Mouse (Mus musculus) hindbrain, embryonic 11.5 days (tissue): Measurements from ENCODE around the gene Tpbgl. TPM values are rescaled to one million over a fixed set of nuclear protein-coding genes. Genes with fewer than 3 reads are reported as not detected.
A peak's percentile ranks its signal among the peaks of the same experiment; 100 is the strongest.

Experiments used
- ATAC-seq: fragments of 200-750 bp; cut with Nextera tagmentation; 2 replicates; pipeline ENCODE4 v1.8.0; 2017; ENCODE audit warnings: mild to moderate bottlenecking, moderate TSS enrichment, moderate library complexity; ENCODE audit not compliant: low FRiP score
- DNase-seq: peaks from one replicate; pipeline ENCODE4 v3.0.0-alpha.2; 2015; ENCODE audit warnings: low spot score
- H3K27ac ChIP-seq: fragments of 300-500 bp; sonication (generic); 2 replicates; pipeline ENCODE4 v1.5.1; 2014; ENCODE audit warnings: mild to moderate bottlenecking, low read depth, low read length
- H3K27me3 ChIP-seq: fragments of 300-500 bp; sonication (generic); 2 replicates; pipeline ENCODE4 v1.6.1; 2014; ENCODE audit warnings: mild to moderate bottlenecking, low read length, moderate library complexity, mixed read lengths; ENCODE audit not compliant: control insufficient read depth, insufficient read depth
- H3K36me3 ChIP-seq: fragments of 300-500 bp; sonication (generic); 2 replicates; pipeline ENCODE4 v1.6.1; 2014; ENCODE audit warnings: mild to moderate bottlenecking, low read length, moderate library complexity, mixed read lengths; ENCODE audit not compliant: control insufficient read depth, insufficient read depth
- H3K4me1 ChIP-seq: fragments of 300-500 bp; sonication (generic); replicated peaks from 2 replicates; pipeline ENCODE4 v1.6.1; 2014; ENCODE audit warnings: low read length, mixed read lengths; ENCODE audit not compliant: control insufficient read depth, insufficient read depth
- H3K4me2 ChIP-seq: fragments of 300-500 bp; sonication (generic); replicated peaks from 2 replicates; pipeline ENCODE4 v1.6.1; 2014; ENCODE audit warnings: mild to moderate bottlenecking, low read depth, low read length
- H3K4me3 ChIP-seq: fragments of 300-500 bp; sonication (generic); 2 replicates; pipeline ENCODE4 v1.5.1; 2014; ENCODE audit warnings: low read depth, low read length
- H3K9ac ChIP-seq: fragments of 300-500 bp; sonication (generic); 2 replicates; pipeline ENCODE4 v1.6.1; 2014; ENCODE audit warnings: low read depth, low read length
- H3K9me3 ChIP-seq: fragments of 300-500 bp; sonication (generic); 2 replicates; pipeline ENCODE4 v1.6.1; 2016; ENCODE audit warnings: low read length; ENCODE audit not compliant: control insufficient read depth
- WGBS: fragments of 180-500 bp; shearing (Covaris S2); extraction: QIAGEN DNeasy Blood & Tissue Kit; methylation state at CpG from one replicate; pipeline ENCODE4 v1.1.7; 2014; 5-methylcytosine and 5-hydroxymethylcytosine counted together
- polyA plus RNA-seq: library from polyadenylated mRNA; unstranded; fragments of >200 nt; fragmentation: Nextera tagmentation; extraction: Ambion mirVana; gene quantifications from 2 replicates; pipeline ENCODE4 v1.2.1, GENCODE M21; 2014

Gene Tpbgl
- polyA plus RNA-seq, 1 experiment from 2014 or later, result 0.63 TPM

DNA sequence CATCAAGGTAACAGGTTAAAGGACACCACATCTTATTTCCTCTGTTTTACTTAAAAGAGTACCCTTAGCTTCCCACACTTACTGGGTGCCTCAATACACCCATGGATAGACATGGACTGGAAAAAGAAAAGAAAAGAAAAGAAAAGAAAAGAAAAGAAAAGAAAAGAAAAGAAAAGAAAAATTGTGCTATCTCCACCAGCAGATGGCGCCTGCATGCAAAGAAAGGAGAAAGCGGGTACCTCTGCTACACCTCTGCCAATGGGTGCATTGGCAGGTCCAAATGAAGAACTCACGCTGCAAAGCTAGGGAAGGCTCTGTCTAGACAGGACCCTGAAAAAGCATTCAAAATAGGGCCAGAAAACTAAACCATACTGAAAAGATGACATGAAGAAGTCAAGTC is 8.0 kb downstream of the Tpbgl start:
- no peak for ATAC-seq

DNA sequence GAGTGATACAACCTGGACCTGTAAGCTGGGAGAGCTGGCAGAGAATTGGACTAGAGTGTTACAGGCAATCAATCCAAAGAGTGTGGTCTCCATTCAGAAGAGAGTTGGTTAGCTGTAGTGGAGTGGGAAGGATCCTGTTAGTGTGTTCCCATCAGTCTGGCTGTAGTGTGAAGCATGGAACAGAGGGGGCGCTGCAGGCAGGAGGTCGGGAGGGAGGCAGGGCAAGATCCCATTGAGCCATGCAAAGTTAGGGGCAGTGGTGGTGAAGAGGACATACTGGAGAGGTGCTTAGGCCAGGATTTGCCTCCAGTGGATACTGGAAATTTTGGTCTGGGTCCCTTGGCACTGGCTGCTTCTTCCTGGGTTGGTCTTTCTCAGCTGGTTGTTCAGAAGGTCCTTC is 8.6 kb downstream of the Tpbgl start:
- no peak overlapping the region for H3K4me3 ChIP-seq
- DNase-seq (no peak), ATAC-seq (no peak)
- H3K36me3 ChIP-seq, result no peaks in the 10 kb centered on the region
- H3K4me1 ChIP-seq, result no peaks in the 10 kb centered on the region
- H3K4me2 ChIP-seq, result no peak overlapping the region
- no peaks in the 10 kb centered on the region for H3K9me3 ChIP-seq
- no peak overlapping the region for H3K9ac ChIP-seq
- WGBS, result 68% methylated on average over 2 of the region's 2 CpGs
- no peaks in the 10 kb centered on the region for H3K27me3 ChIP-seq
- no peak overlapping the region for H3K27ac ChIP-seq

More for the DNA sequence above, 8.0 kb downstream of the Tpbgl start:
- Histone ChIP-seq H3K4me2 (no peak overlapping the region), H3K27me3 (peaks cover 4% of the 10 kb centered on the region; the same call in 1 of the 2 replicates), H3K9ac (no peak overlapping the region), H3K27ac (no peak overlapping the region), H3K4me3 (no peak overlapping the region), H3K9me3 (no peaks in the 10 kb centered on the region), H3K36me3 (no peaks in the 10 kb centered on the region), H3K4me1 (no peaks in the 10 kb centered on the region)
- peak; percentile 54 for DNase-seq
- WGBS, result 5% methylated on average over 3 of the region's 3 CpGs

DNA sequence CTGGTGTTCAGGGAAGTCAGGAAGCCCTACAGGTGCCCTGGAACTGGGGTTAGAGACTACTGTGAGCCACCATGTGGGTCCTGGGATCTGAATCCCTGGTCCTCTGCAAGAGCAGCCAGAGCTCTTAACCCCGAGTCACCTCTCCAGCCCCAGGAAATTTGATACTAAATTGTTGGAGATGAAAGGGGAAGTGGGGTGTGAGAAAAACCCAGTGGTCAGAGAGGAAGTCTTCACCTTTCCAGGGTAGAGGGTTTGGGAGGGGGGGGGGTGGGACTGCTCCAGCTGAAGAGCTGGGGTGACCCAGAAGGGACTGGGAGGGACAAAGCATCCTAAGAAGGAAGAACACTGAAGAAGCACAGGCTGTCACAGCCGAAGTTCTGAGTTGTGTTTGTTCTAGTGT is 19.3 kb downstream of the Tpbgl start:
- WGBS, result 66% methylated on average over 2 of the region's 2 CpGs
- no peaks in the 10 kb centered on the region for H3K4me1 ChIP-seq
- H3K9me3 ChIP-seq, result no peaks in the 10 kb centered on the region
- H3K27me3 ChIP-seq, result no peaks in the 10 kb centered on the region
- no peak overlapping the region for H3K4me3 ChIP-seq
- no peak overlapping the region for H3K27ac ChIP-seq
- H3K36me3 ChIP-seq, result no peaks in the 10 kb centered on the region
- no peak overlapping the region for H3K9ac ChIP-seq
- no peak for DNase-seq
- no peak for ATAC-seq
- H3K4me2 ChIP-seq, result no peak overlapping the region

DNA sequence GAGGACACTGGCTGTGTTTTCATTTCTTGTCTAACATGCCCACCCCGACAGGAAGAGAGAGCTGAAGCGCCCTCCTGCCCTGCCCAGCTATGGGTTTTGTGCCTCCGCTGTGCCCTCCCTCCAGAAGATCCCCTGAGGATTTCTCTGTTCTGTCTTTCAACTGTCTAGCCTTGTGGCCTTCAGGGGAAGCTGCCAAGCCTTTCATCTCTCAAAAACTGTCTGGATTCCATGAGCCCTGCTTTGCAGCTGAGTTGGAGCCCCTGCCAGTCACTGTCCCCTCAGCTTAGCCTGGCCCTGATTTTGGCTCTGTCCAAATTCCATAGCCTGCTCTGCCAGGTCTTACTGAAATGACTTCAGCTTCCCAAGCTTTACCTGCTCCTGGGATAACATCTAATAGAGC is 20.1 kb downstream of the Tpbgl start:
- 53% methylated on average over 3 of the region's 3 CpGs for WGBS
- Histone ChIP-seq H3K9me3 (no peaks in the 10 kb centered on the region), H3K27me3 (no peaks in the 10 kb centered on the region), H3K4me2 (no peak overlapping the region), H3K4me1 (no peaks in the 10 kb centered on the region), H3K9ac (no peak overlapping the region), H3K27ac (no peak overlapping the region), H3K4me3 (no peak overlapping the region), H3K36me3 (no peaks in the 10 kb centered on the region)
- ATAC-seq, result no peak
- no peak for DNase-seq

DNA sequence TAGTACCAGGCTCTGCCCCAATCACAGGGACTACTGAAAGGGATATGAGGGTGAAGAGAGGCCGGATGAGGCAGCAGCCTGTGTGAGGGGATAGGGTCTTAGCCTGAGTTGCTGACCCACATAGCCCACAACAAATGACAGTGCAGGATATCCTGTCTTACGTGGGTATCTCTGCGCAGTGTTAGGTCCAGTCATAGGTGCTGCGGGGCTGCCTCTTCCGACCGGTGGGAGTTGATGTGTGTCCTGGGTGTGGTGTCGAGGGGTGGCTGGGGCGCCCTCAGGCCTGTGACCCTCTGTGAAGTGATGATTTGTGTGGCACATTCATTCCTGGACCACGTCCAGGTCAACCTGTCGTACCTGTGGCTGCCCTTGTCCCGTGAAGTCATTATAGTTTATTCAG is 20.6 kb downstream of the Tpbgl start:
- H3K27me3 ChIP-seq, result no peaks in the 10 kb centered on the region
- no peak overlapping the region for H3K4me2 ChIP-seq
- H3K4me3 ChIP-seq, result no peak overlapping the region
- 90% methylated on average over 11 of the region's 11 CpGs for WGBS
- H3K9ac ChIP-seq, result no peak overlapping the region
- H3K4me1 ChIP-seq, result no peaks in the 10 kb centered on the region
- no peak overlapping the region for H3K27ac ChIP-seq
- ATAC-seq (no peak), DNase-seq (no peak)
- H3K9me3 ChIP-seq, result no peaks in the 10 kb centered on the region
- H3K36me3 ChIP-seq, result no peaks in the 10 kb centered on the region

DNA sequence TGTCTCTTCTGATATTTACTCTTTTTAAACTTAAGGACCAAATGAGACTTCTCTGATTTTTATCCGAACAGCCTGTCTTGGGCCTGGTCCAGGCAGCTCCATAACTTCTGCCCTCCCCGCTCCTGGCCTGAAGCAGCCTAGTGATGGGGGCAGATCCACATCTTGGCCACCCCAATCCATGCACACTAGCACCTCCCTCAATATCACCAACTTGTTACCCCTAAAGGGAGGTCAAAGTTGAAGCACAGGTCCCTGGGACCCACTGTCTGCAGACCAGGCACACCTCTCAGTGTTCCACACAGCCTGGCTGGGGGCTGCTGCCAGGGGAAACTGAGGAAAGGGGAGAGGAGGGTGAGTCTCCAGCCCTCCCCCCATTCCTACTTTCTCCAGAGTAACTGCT is 21.8 kb downstream of the Tpbgl start:
- no peaks in the 10 kb centered on the region for H3K9me3 ChIP-seq
- DNase-seq (no peak), ATAC-seq (no peak)
- no peak overlapping the region for H3K4me3 ChIP-seq
- no peak overlapping the region for H3K9ac ChIP-seq
- no peaks in the 10 kb centered on the region for H3K36me3 ChIP-seq
- no peaks in the 10 kb centered on the region for H3K27me3 ChIP-seq
- 97% methylated on average over 2 of the region's 2 CpGs for WGBS
- no peak overlapping the region for H3K27ac ChIP-seq
- no peaks in the 10 kb centered on the region for H3K4me1 ChIP-seq
- no peak overlapping the region for H3K4me2 ChIP-seq

DNA sequence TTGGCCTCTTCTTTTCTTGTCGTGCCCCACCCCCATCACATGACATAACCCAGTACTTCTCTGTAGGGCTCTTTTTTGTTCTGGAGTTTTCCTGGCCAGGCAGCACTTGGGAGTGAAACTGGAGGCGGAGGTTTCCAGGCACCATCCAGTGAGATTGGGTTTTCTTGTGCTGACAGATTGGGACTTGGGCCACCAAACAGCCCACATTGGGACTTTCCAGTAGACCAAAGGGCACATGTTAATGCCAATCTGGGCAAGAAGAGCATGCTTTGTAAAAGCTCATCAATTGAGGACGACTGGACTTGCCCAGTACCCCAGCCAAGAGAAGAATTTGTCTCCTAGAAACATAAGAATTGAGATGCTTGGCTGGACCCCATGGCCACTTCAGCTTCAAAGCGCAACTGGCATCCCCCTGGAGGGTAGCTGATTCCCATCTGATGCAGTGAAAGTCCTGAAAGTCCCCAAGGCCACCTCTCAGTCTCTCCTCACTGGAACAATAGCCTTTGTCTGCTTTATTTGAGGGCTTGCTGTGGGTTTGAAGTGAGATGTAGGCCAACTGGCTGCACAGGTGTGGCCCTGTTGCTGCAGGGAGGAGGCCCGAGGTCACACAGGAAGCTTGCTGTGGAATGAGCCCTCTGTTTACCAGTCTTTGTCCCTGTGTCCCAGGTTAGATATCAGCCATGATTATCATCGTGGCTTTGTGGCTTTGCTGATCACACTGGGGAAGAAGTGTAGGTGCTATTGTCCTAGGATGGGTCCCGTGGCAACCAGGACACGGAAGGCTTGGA is 22.8 kb downstream of the Tpbgl start:
- H3K9me3 ChIP-seq, result no peaks in the 10 kb centered on the region
- no peak overlapping the region for H3K9ac ChIP-seq
- no peaks in the 10 kb centered on the region for H3K36me3 ChIP-seq
- no peak for ATAC-seq
- WGBS, result 88% methylated on average over 8 of the region's 8 CpGs
- H3K27me3 ChIP-seq, result no peaks in the 10 kb centered on the region
- H3K27ac ChIP-seq, result no peak overlapping the region
- no peak for DNase-seq
- no peak overlapping the region for H3K4me3 ChIP-seq
- no peak overlapping the region for H3K4me2 ChIP-seq
- H3K4me1 ChIP-seq, result no peaks in the 10 kb centered on the region

DNA sequence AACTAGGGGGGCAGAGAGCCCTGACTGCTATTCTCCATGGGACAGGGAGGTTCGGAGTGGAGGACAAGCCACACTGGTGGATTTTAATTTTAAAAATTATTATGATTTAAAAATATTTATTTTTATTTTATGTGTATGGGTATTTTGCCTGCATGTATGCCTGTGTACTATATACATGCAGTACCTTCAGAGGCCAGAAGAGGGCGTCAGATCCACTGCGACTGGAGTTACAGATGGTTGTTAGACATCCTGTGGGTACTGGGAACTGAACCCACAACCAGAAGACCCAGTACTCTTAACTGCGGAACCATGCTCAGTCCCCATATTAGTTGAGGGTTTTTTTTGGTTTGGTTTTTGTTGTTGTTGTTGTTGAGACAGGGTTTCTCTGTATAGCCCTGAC is 28.2 kb downstream of the Tpbgl start:
- H3K9ac ChIP-seq, result no peak overlapping the region
- H3K4me2 ChIP-seq, result no peak overlapping the region
- no peaks in the 10 kb centered on the region for H3K4me1 ChIP-seq
- DNase-seq (no peak), ATAC-seq (no peak)
- H3K4me3 ChIP-seq, result no peak overlapping the region
- H3K36me3 ChIP-seq, result no peaks in the 10 kb centered on the region
- no peaks in the 10 kb centered on the region for H3K27me3 ChIP-seq
- H3K27ac ChIP-seq, result no peak overlapping the region
- WGBS, result 74% methylated on average over 4 of the region's 4 CpGs
- no peaks in the 10 kb centered on the region for H3K9me3 ChIP-seq
